Mouse (Mus musculus) limb, embryonic 11.5 days (tissue): ENCODE results near the gene Gm4491. TPM values are rescaled to one million over a fixed set of nuclear protein-coding genes. Genes with fewer than 3 reads are reported as not detected.
"Not testable (repeated sequence)": the region's sequence is repeated elsewhere in the genome, so short reads cannot be mapped to it uniquely, and the experiment has no call there.

Source experiments
- ATAC-seq: fragments of 200-750 bp; cut with Nextera tagmentation; 2 replicates; pipeline ENCODE4 v1.8.0; 2017; ENCODE audit warnings: low read depth; ENCODE audit not compliant: insufficient number of reproducible peaks, low FRiP score, low TSS enrichment
- DNase-seq: peaks from one replicate; pipeline ENCODE4 v3.0.0-alpha.2; 2015; ENCODE audit warnings: low spot score
- H3K27ac ChIP-seq: fragments of 300-500 bp; sonication (generic); replicated peaks from 2 replicates; pipeline ENCODE4 v1.5.1; 2014; ENCODE audit warnings: low read depth, mild to moderate bottlenecking, low read length
- H3K27me3 ChIP-seq: fragments of 300-500 bp; sonication (generic); 2 replicates; pipeline ENCODE4 v1.6.1; 2014; ENCODE audit warnings: mild to moderate bottlenecking, low read length, mixed read lengths; ENCODE audit not compliant: control insufficient read depth, insufficient read depth
- H3K36me3 ChIP-seq: fragments of 300-500 bp; sonication (generic); 2 replicates; pipeline ENCODE4 v1.6.1; 2014; ENCODE audit warnings: mild to moderate bottlenecking, low read length, moderate library complexity, mixed read lengths; ENCODE audit not compliant: control insufficient read depth, insufficient read depth
- H3K4me1 ChIP-seq: fragments of 300-500 bp; sonication (generic); 2 replicates; pipeline ENCODE4 v1.6.1; 2014; ENCODE audit warnings: low read length, mixed read lengths; ENCODE audit not compliant: control insufficient read depth, insufficient read depth
- H3K4me2 ChIP-seq: fragments of 300-500 bp; sonication (generic); 2 replicates; pipeline ENCODE4 v1.6.1; 2014; ENCODE audit warnings: low read depth, mild to moderate bottlenecking, moderate library complexity; ENCODE audit not compliant: severe bottlenecking
- H3K4me3 ChIP-seq: fragments of 300-500 bp; sonication (generic); 2 replicates; pipeline ENCODE4 v1.5.1; 2014; ENCODE audit warnings: low read depth, low read length
- H3K9ac ChIP-seq: fragments of 300-500 bp; sonication (generic); 2 replicates; pipeline ENCODE4 v1.6.1; 2014; ENCODE audit warnings: mild to moderate bottlenecking, low read length
- H3K9me3 ChIP-seq: fragments of 300-500 bp; sonication (generic); 2 replicates; pipeline ENCODE4 v1.6.1; 2016; ENCODE audit warnings: low read length; ENCODE audit not compliant: control insufficient read depth
- WGBS: fragments of 180-500 bp; shearing (Covaris S2); extraction: QIAGEN DNeasy Blood & Tissue Kit; methylation state at CpG from one replicate; pipeline ENCODE4 v1.1.7; 2014; 5-methylcytosine and 5-hydroxymethylcytosine counted together
- polyA plus RNA-seq: library from polyadenylated mRNA; unstranded; fragments of >200 nt; fragmentation: Nextera tagmentation; extraction: Ambion mirVana; gene quantifications from 2 replicates; pipeline ENCODE4 v1.2.1, GENCODE M21; 2014

Gm4491 gene
- polyA plus RNA-seq, 1 experiment from 2014 or later, result not detected

GRCm38 (mm10) chr14:57069906-57070305, 45.8 kb downstream of the Gm4491 start:
- H3K27ac ChIP-seq, H3K4me3 ChIP-seq, H3K4me1 ChIP-seq, H3K4me2 ChIP-seq, H3K9ac ChIP-seq, H3K9me3 ChIP-seq, H3K36me3 ChIP-seq, H3K27me3 ChIP-seq: not testable (repeated sequence)
- ATAC-seq (peak; percentile 62; the same call in 1 of the 2 replicates), DNase-seq (peak; percentile 88)
- 2% methylated on average over 2 of the region's 2 CpGs for WGBS

GRCm38 (mm10) chr14:57066053-57066452, 49.6 kb downstream of the Gm4491 start:
- Histone ChIP-seq H3K4me1 (0 out of 2 replicates have a peak, but pooled peaks cover 6% of the 10 kb centered on the region), H3K36me3 (no peaks in the 10 kb centered on the region), H3K9ac (no peak overlapping the region), H3K4me3 (no peak overlapping the region), H3K27me3 (no peaks in the 10 kb centered on the region), H3K27ac (no peak overlapping the region), H3K9me3 (no peaks in the 10 kb centered on the region), H3K4me2 (no peak overlapping the region)
- DNase-seq (no peak), ATAC-seq (no peak)

Other genes starting within 250 kb of the Gm4491 start
- 60.1 and 67.0 TPM in 2 replicates for gene Zmym2, start 229.2 kb downstream of the Gm4491 start, polyA plus RNA-seq
- gene Gja3, start 57.8 kb downstream of the Gm4491 start, polyA plus RNA-seq, result 18.8 and 19.8 TPM in 2 replicates
- 48.0 and 53.9 TPM in 2 replicates for gene Gjb2, start 11.2 kb downstream of the Gm4491 start, polyA plus RNA-seq
- gene Gjb6, start 17.7 kb upstream of the Gm4491 start, polyA plus RNA-seq, result 9.9 and 11.0 TPM in 2 replicates